Mouse (Mus musculus) midbrain, embryonic 12.5 days (tissue): ENCODE data around the gene Zfand2a. TPM values are rescaled to one million over a fixed set of nuclear protein-coding genes. Genes with fewer than 3 reads are reported as not detected.

Experiments
- ATAC-seq: fragments of 200-750 bp; cut with Nextera tagmentation; 2 replicates; pipeline ENCODE4 v1.8.0; 2017; ENCODE audit warnings: low read depth, moderate TSS enrichment, moderate library complexity; ENCODE audit not compliant: low FRiP score
- H3K27ac ChIP-seq: fragments of 300-500 bp; sonication (generic); replicated peaks from 2 replicates; pipeline ENCODE4 v1.5.1; 2016; ENCODE audit warnings: mild to moderate bottlenecking
- H3K27me3 ChIP-seq: fragments of 300-500 bp; sonication (generic); 2 replicates; pipeline ENCODE4 v1.6.1; 2016; ENCODE audit warnings: mild to moderate bottlenecking
- H3K36me3 ChIP-seq: fragments of 300-500 bp; sonication (generic); 2 replicates; pipeline ENCODE4 v1.6.1; 2016
- H3K4me1 ChIP-seq: fragments of 300-500 bp; sonication (generic); 2 replicates; pipeline ENCODE4 v1.6.1; 2016
- H3K4me2 ChIP-seq: fragments of 300-500 bp; sonication (generic); replicated peaks from 2 replicates; pipeline ENCODE4 v1.6.1; 2016; ENCODE audit warnings: mild to moderate bottlenecking, moderate library complexity
- H3K4me3 ChIP-seq: fragments of 300-500 bp; sonication (generic); 2 replicates; pipeline ENCODE4 v1.5.1; 2016; ENCODE audit warnings: mild to moderate bottlenecking
- H3K9ac ChIP-seq: fragments of 300-500 bp; sonication (generic); replicated peaks from 2 replicates; pipeline ENCODE4 v1.6.1; 2016; ENCODE audit warnings: mild to moderate bottlenecking, moderate library complexity
- H3K9me3 ChIP-seq: fragments of 300-500 bp; sonication (generic); 2 replicates; pipeline ENCODE4 v1.6.1; 2016; ENCODE audit warnings: mild to moderate bottlenecking
- WGBS: fragments of 180-500 bp; shearing (Covaris S2); methylation state at CpG from one replicate; pipeline ENCODE4 v1.1.7; 2016; 5-methylcytosine and 5-hydroxymethylcytosine counted together
- polyA plus RNA-seq: library from polyadenylated mRNA; unstranded; fragments of >200 nt; fragmentation: Nextera tagmentation; extraction: Ambion mirVana; gene quantifications from 2 replicates; pipeline ENCODE4 v1.2.1, GENCODE M21; 2016

The Zfand2a gene
- polyA plus RNA-seq, 1 experiment from 2014 or later = 11.5 TPM

- 94% methylated on average over 11 of the region's 11 CpGs for WGBS
- Histone ChIP-seq H3K4me2 (no peak overlapping the region), H3K27me3 (no peaks in the 10 kb centered on the region), H3K9ac (no peak overlapping the region), H3K4me3 (no peak overlapping the region), H3K4me1 (peaks cover 8% of the 10 kb centered on the region), H3K9me3 (no peaks in the 10 kb centered on the region), H3K36me3 (no peaks in the 10 kb centered on the region), H3K27ac (no peak overlapping the region)
- no peak for ATAC-seq
These were observed 43.2 kb downstream of the Zfand2a start for GRCm38 (mm10) chr5:139440926-139441725.

- Histone ChIP-seq H3K9ac (no peak overlapping the region), H3K27ac (no peak overlapping the region), H3K36me3 (no peaks in the 10 kb centered on the region), H3K9me3 (no peaks in the 10 kb centered on the region), H3K4me2 (no peak overlapping the region), H3K4me3 (no peak overlapping the region), H3K27me3 (no peaks in the 10 kb centered on the region), H3K4me1 (peaks cover 11% of the 10 kb centered on the region)
- WGBS = 84% methylated on average over 5 of the region's 5 CpGs
- ATAC-seq = no peak
These were observed 43.9 kb downstream of the Zfand2a start for GRCm38 (mm10) chr5:139440451-139440850.

- H3K4me3 ChIP-seq = no peak overlapping the region
- no peak for ATAC-seq
- no peaks in the 10 kb centered on the region for H3K36me3 ChIP-seq
- 70% methylated on average over 12 of the region's 12 CpGs for WGBS
- H3K4me2 ChIP-seq = no peak overlapping the region
- H3K27ac ChIP-seq = peak overlapping the region; percentile 43; the same call in 1 of the 2 replicates
- H3K27me3 ChIP-seq = no peaks in the 10 kb centered on the region
- H3K4me1 ChIP-seq = peaks cover 30% of the 10 kb centered on the region
- no peaks in the 10 kb centered on the region for H3K9me3 ChIP-seq
- no peak overlapping the region for H3K9ac ChIP-seq
These were observed 45.9 kb downstream of the Zfand2a start for GRCm38 (mm10) chr5:139438440-139438839.

GRCm38 (mm10) chr5:139437769-139438168, 46.6 kb downstream of the Zfand2a start:
- H3K4me2 ChIP-seq = no peak overlapping the region
- 89% methylated on average over 4 of the region's 4 CpGs for WGBS
- no peaks in the 10 kb centered on the region for H3K9me3 ChIP-seq
- H3K9ac ChIP-seq = no peak overlapping the region
- H3K4me1 ChIP-seq = peaks cover 31% of the 10 kb centered on the region
- no peak for ATAC-seq
- no peaks in the 10 kb centered on the region for H3K36me3 ChIP-seq
- H3K27me3 ChIP-seq = no peaks in the 10 kb centered on the region
- no peak overlapping the region for H3K4me3 ChIP-seq
- no peak overlapping the region for H3K27ac ChIP-seq

GRCm38 (mm10) chr5:139434940-139435339, 49.4 kb downstream of the Zfand2a start:
- Histone ChIP-seq H3K27me3 (no peaks in the 10 kb centered on the region), H3K27ac (peak overlapping the region; percentile 58; the same call in 1 of the 2 replicates), H3K9me3 (no peaks in the 10 kb centered on the region), H3K4me1 (peaks cover 57% of the 10 kb centered on the region), H3K4me3 (no peak overlapping the region), H3K9ac (no peak overlapping the region), H3K4me2 (0 out of 2 replicates have a peak overlapping the region, but pooled peaks have one; percentile 9), H3K36me3 (no peaks in the 10 kb centered on the region)
- 20% methylated on average over 8 of the region's 8 CpGs for WGBS
- peak; percentile 58 for ATAC-seq

- Histone ChIP-seq H3K36me3 (no peaks in the 10 kb centered on the region), H3K9me3 (no peaks in the 10 kb centered on the region), H3K4me3 (no peak overlapping the region), H3K4me2 (no peak overlapping the region), H3K4me1 (peaks cover 66% of the 10 kb centered on the region), H3K27ac (peak overlapping the region; percentile 58; the same call in 1 of the 2 replicates), H3K27me3 (no peaks in the 10 kb centered on the region), H3K9ac (no peak overlapping the region)
- WGBS = 82% methylated on average over 9 of the region's 9 CpGs
- no peak for ATAC-seq
These were observed 50.3 kb downstream of the Zfand2a start for GRCm38 (mm10) chr5:139433842-139434568.

GRCm38 (mm10) chr5:139432747-139433508, 51.4 kb downstream of the Zfand2a start:
- Histone ChIP-seq H3K36me3 (no peaks in the 10 kb centered on the region), H3K4me2 (no peak overlapping the region), H3K9me3 (no peaks in the 10 kb centered on the region), H3K4me1 (peaks cover 62% of the 10 kb centered on the region), H3K27ac (no peak overlapping the region), H3K9ac (no peak overlapping the region), H3K4me3 (no peak overlapping the region), H3K27me3 (no peaks in the 10 kb centered on the region)
- no peak for ATAC-seq
- 54% methylated on average over 7 of the region's 7 CpGs for WGBS

GRCm38 (mm10) chr5:139432333-139432732, 52.0 kb downstream of the Zfand2a start:
- 33% methylated on average over 6 of the region's 6 CpGs for WGBS

GRCm38 (mm10) chr5:139429818-139430341, 54.5 kb downstream of the Zfand2a start:
- no peaks in the 10 kb centered on the region for H3K9me3 ChIP-seq
- H3K27ac ChIP-seq = peak overlapping the region; percentile 39; the same call in 1 of the 2 replicates
- no peaks in the 10 kb centered on the region for H3K36me3 ChIP-seq
- no peak overlapping the region for H3K9ac ChIP-seq
- no peak overlapping the region for H3K4me2 ChIP-seq
- WGBS = 64% methylated on average over 12 of the region's 12 CpGs
- no peaks in the 10 kb centered on the region for H3K27me3 ChIP-seq
- no peak for ATAC-seq
- H3K4me1 ChIP-seq = peaks cover 49% of the 10 kb centered on the region
- no peak overlapping the region for H3K4me3 ChIP-seq

More at GRCm38 (mm10) chr5:139432333-139432732, 52.0 kb downstream of the Zfand2a start:
- H3K9ac ChIP-seq = no peak overlapping the region
- H3K9me3 ChIP-seq = no peaks in the 10 kb centered on the region
- no peaks in the 10 kb centered on the region for H3K36me3 ChIP-seq
- no peaks in the 10 kb centered on the region for H3K27me3 ChIP-seq
- peaks cover 62% of the 10 kb centered on the region for H3K4me1 ChIP-seq
- no peak overlapping the region for H3K4me2 ChIP-seq
- ATAC-seq = no peak
- H3K27ac ChIP-seq = 0 out of 2 replicates have a peak overlapping the region, but pooled peaks have one; percentile 8
- no peak overlapping the region for H3K4me3 ChIP-seq

GRCm38 (mm10) chr5:139427989-139428388, 56.4 kb downstream of the Zfand2a start:
- no peak overlapping the region for H3K27ac ChIP-seq
- ATAC-seq = no peak
- no peak overlapping the region for H3K4me2 ChIP-seq
- peaks cover 44% of the 10 kb centered on the region for H3K4me1 ChIP-seq
- no peaks in the 10 kb centered on the region for H3K9me3 ChIP-seq
- no peak overlapping the region for H3K4me3 ChIP-seq
- H3K36me3 ChIP-seq = no peaks in the 10 kb centered on the region
- H3K27me3 ChIP-seq = no peaks in the 10 kb centered on the region
- WGBS = 93% methylated on average over 9 of the region's 9 CpGs
- H3K9ac ChIP-seq = no peak overlapping the region

- Histone ChIP-seq H3K27ac (no peak overlapping the region), H3K27me3 (no peaks in the 10 kb centered on the region), H3K9me3 (no peaks in the 10 kb centered on the region), H3K36me3 (no peaks in the 10 kb centered on the region), H3K4me1 (peaks cover 44% of the 10 kb centered on the region), H3K4me3 (no peak overlapping the region), H3K4me2 (no peak overlapping the region), H3K9ac (no peak overlapping the region)
- ATAC-seq = no peak
- 87% methylated on average over 9 of the region's 9 CpGs for WGBS
These were observed 57.3 kb downstream of the Zfand2a start for GRCm38 (mm10) chr5:139427001-139427400.
